Mouse (Mus musculus): Measurements from ENCODE around the gene Six5.

Gene Six5

DNA sequence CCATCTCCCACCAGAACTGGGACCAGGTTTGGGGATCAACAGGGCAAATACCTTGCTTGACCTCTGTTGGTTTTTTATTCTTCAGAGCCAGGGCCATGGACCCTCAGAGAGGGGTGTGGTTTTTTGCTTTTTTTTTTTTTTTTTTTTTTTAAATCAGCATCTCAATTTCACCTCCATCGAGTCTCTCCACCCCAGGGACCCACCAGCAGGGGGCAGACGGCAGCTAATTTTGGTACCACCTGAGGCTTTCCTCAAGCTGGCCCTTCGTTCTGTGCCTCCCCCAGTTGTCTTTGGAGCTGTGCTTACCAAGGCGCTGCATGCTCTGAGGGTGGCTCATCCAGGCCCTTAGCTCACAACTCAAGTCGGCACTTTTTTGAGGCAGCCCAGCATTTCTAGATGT, 43.0 kb downstream of the Six5 start:
- DNase-seq (ENCODE audit: extremely low read depth, low read depth, low spot score) = no peak

DNA sequence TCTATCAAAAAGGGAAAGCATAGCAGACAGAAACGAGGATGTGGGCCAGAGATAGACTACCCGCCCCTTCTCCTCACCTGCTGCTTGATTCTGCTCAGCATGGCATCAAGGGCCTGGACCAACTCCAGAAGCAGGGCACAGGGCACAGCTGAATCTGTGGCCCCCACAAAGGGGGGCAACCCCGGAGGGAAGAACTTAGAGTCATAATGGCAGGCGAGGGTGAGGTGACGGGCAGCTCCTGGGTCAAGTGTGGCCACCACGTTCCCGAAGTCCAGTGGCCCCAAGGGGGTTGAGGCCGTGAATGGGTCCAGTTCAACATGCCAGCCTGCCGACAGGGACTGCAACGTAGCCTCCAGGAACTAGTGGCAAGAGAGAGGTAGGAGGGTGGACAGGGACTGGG, 52.4 kb downstream of the Six5 start:
- no peak for DNase-seq (ENCODE audit: extremely low read depth, low read depth, low spot score)

DNA sequence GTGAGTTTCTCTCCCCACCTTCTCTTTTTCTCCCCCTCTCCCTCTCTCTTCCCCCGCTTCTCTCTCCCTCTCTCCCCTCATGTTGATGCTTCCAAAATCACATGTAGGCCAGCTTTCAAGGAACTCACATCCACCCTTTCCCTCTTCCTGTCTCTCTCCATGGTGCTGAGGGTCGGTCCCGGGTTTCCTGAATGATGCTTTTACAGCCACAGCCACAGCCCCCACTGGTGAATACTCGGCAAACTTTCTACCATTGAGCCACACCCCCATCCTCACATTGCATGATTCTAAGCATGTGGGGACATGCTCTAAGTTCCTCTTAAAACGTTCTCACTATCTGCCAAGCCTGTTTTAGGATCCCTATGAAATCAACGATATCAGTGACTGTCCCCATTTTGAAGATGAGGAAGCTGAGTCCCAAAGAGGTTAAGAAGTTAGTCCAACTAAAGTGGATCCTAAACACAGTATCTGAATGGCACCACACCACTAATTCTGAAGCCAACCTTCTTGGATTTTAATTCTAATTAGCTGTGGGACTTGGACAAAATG, 53.2 kb downstream of the Six5 start:
- no peak for DNase-seq (ENCODE audit: extremely low read depth, low read depth, low spot score)

Measured in fat pad, adult 2 months (tissue).